Mouse (Mus musculus) kidney, postnatal 0 days (tissue): ENCODE measurements around the gene Nampt. TPM values are rescaled to one million over a fixed set of nuclear protein-coding genes. Genes with fewer than 3 reads are reported as not detected.

ENCODE experiments used
- ATAC-seq: fragments of 200-750 bp; cut with Nextera tagmentation; replicated peaks from 2 replicates; pipeline ENCODE4 v1.8.0; 2017; ENCODE audit warnings: low read depth, moderate number of reproducible peaks, moderate TSS enrichment, moderate library complexity; ENCODE audit not compliant: low FRiP score
- DNase-seq: peaks from one replicate; pipeline ENCODE4 v3.0.0-alpha.2; 2016; ENCODE audit warnings: low spot score
- H3K27ac ChIP-seq: fragments of 300-500 bp; sonication (generic); 2 replicates; pipeline ENCODE4 v1.5.1; 2014; ENCODE audit warnings: mild to moderate bottlenecking
- H3K27me3 ChIP-seq: fragments of 300-500 bp; sonication (generic); 2 replicates; pipeline ENCODE4 v1.6.1; 2014; ENCODE audit warnings: low read length, mixed read lengths; ENCODE audit not compliant: insufficient read depth
- H3K36me3 ChIP-seq: fragments of 300-500 bp; sonication (generic); 2 replicates; pipeline ENCODE4 v1.6.1; 2014; ENCODE audit warnings: low read length, mixed read lengths; ENCODE audit not compliant: insufficient read depth
- H3K4me1 ChIP-seq: fragments of 300-500 bp; sonication (generic); replicated peaks from 2 replicates; pipeline ENCODE4 v1.6.1; 2014; ENCODE audit warnings: antibody characterized with exemption, low read length, mixed read lengths; ENCODE audit not compliant: insufficient read depth
- H3K4me2 ChIP-seq: fragments of 300-500 bp; sonication (generic); 2 replicates; pipeline ENCODE4 v1.6.1; 2014; ENCODE audit warnings: mild to moderate bottlenecking, low read length, moderate library complexity, mixed read lengths
- H3K4me3 ChIP-seq: fragments of 300-500 bp; sonication (generic); replicated peaks from 2 replicates; pipeline ENCODE4 v1.5.1; 2014; ENCODE audit warnings: low read depth, low read length
- H3K9ac ChIP-seq: fragments of 300-500 bp; sonication (generic); 2 replicates; pipeline ENCODE4 v1.6.1; 2014; ENCODE audit warnings: low read depth, low read length
- H3K9me3 ChIP-seq: fragments of 300-500 bp; sonication (generic); replicated peaks from 2 replicates; pipeline ENCODE4 v1.6.1; 2016; ENCODE audit warnings: low read length, inconsistent platforms, mixed read lengths
- CTCF ChIP-seq: IDR thresholded peaks from 2 replicates; pipeline ENCODE4 v1.5.1; 2016; ENCODE audit warnings: antibody characterized with exemption, low read depth, mild to moderate bottlenecking, moderate library complexity
- WGBS: fragments of 180-500 bp; shearing (Covaris S2); extraction: QIAGEN DNeasy Blood & Tissue Kit; methylation state at CpG from one replicate; pipeline ENCODE4 v1.1.7; 2014; 5-methylcytosine and 5-hydroxymethylcytosine counted together
- polyA plus RNA-seq: library from polyadenylated mRNA; unstranded; fragments of >200 nt; fragmentation: Nextera tagmentation; extraction: Ambion mirVana; gene quantifications from 2 replicates; pipeline ENCODE4 v1.2.1, GENCODE M21; 2015

The Nampt gene
- polyA plus RNA-seq, 1 experiment from 2014 or later = 26.8 TPM

- Histone ChIP-seq H3K4me3 (no peak overlapping the region), H3K4me1 (no peaks in the 10 kb centered on the region), H3K9me3 (no peaks in the 10 kb centered on the region), H3K27me3 (no peaks in the 10 kb centered on the region), H3K36me3 (peaks cover 37% of the 10 kb centered on the region), H3K4me2 (no peak overlapping the region), H3K27ac (no peak overlapping the region), H3K9ac (no peak overlapping the region)
- TF ChIP-seq CTCF = no peak
- 81% methylated on average over 4 of the region's 4 CpGs for WGBS
- ATAC-seq (no peak), DNase-seq (no peak)
Measured at GRCm38 (mm10) chr12:32838406-32838805, 19.1 kb downstream of the Nampt start.

GRCm38 (mm10) chr12:32838954-32839353, 19.6 kb downstream of the Nampt start:
- 93% methylated on average over 9 of the region's 9 CpGs for WGBS
- Histone ChIP-seq H3K4me1 (no peaks in the 10 kb centered on the region), H3K9me3 (no peaks in the 10 kb centered on the region), H3K9ac (no peak overlapping the region), H3K36me3 (peaks cover 43% of the 10 kb centered on the region), H3K4me2 (no peak overlapping the region), H3K27me3 (no peaks in the 10 kb centered on the region), H3K4me3 (no peak overlapping the region), H3K27ac (no peak overlapping the region)
- ATAC-seq (no peak), DNase-seq (no peak)
- TF ChIP-seq CTCF = no peak

GRCm38 (mm10) chr12:32841442-32841900, 22.1 kb downstream of the Nampt start:
- DNase-seq (no peak), ATAC-seq (no peak)
- no peak overlapping the region for H3K4me2 ChIP-seq
- no peak overlapping the region for H3K4me3 ChIP-seq
- no peak for TF ChIP-seq CTCF
- no peaks in the 10 kb centered on the region for H3K4me1 ChIP-seq
- WGBS = 77% methylated on average over 7 of the region's 7 CpGs
- H3K36me3 ChIP-seq = peaks cover 47% of the 10 kb centered on the region
- H3K9ac ChIP-seq = no peak overlapping the region
- H3K27ac ChIP-seq = no peak overlapping the region
- no peaks in the 10 kb centered on the region for H3K27me3 ChIP-seq
- no peaks in the 10 kb centered on the region for H3K9me3 ChIP-seq

GRCm38 (mm10) chr12:32846325-32846724, 27.0 kb downstream of the Nampt start:
- no peaks in the 10 kb centered on the region for H3K9me3 ChIP-seq
- ATAC-seq = no peak
- H3K4me1 ChIP-seq = no peaks in the 10 kb centered on the region
- H3K36me3 ChIP-seq = peaks cover 39% of the 10 kb centered on the region
- H3K9ac ChIP-seq = no peak overlapping the region
- no peak overlapping the region for H3K4me3 ChIP-seq
- no peak overlapping the region for H3K27ac ChIP-seq
- 85% methylated on average over 8 of the region's 8 CpGs for WGBS
- DNase-seq = no peak
- no peak for TF ChIP-seq CTCF
- H3K4me2 ChIP-seq = no peak overlapping the region
- no peaks in the 10 kb centered on the region for H3K27me3 ChIP-seq

GRCm38 (mm10) chr12:32853757-32854156, 34.4 kb downstream of the Nampt start:
- DNase-seq = no peak
- ATAC-seq = no peak
- no peaks in the 10 kb centered on the region for H3K9me3 ChIP-seq
- no peaks in the 10 kb centered on the region for H3K27me3 ChIP-seq
- H3K36me3 ChIP-seq = 0 out of 2 replicates have a peak, but pooled peaks cover 9% of the 10 kb centered on the region
- H3K4me2 ChIP-seq = no peak overlapping the region
- H3K27ac ChIP-seq = no peak overlapping the region
- H3K4me3 ChIP-seq = no peak overlapping the region
- WGBS = 94% methylated on average over 5 of the region's 5 CpGs
- H3K9ac ChIP-seq = no peak overlapping the region
- TF ChIP-seq CTCF = no peak
- no peaks in the 10 kb centered on the region for H3K4me1 ChIP-seq

GRCm38 (mm10) chr12:32854866-32855265, 35.5 kb downstream of the Nampt start:
- Histone ChIP-seq H3K36me3 (0 out of 2 replicates have a peak, but pooled peaks cover 7% of the 10 kb centered on the region), H3K27me3 (no peaks in the 10 kb centered on the region), H3K4me2 (no peak overlapping the region), H3K9ac (no peak overlapping the region), H3K4me1 (no peaks in the 10 kb centered on the region), H3K4me3 (no peak overlapping the region), H3K27ac (no peak overlapping the region), H3K9me3 (no peaks in the 10 kb centered on the region)
- TF ChIP-seq CTCF = no peak
- DNase-seq (no peak), ATAC-seq (no peak)
- 88% methylated on average over 6 of the region's 6 CpGs for WGBS

GRCm38 (mm10) chr12:32855398-32855797, 36.1 kb downstream of the Nampt start:
- WGBS = 70% methylated on average over 4 of the region's 4 CpGs
- Histone ChIP-seq H3K27me3 (no peaks in the 10 kb centered on the region), H3K4me3 (no peak overlapping the region)

More at GRCm38 (mm10) chr12:32855398-32855797, 36.1 kb downstream of the Nampt start:
- H3K27ac ChIP-seq = no peak overlapping the region
- H3K36me3 ChIP-seq = 0 out of 2 replicates have a peak, but pooled peaks cover 2% of the 10 kb centered on the region
- H3K9ac ChIP-seq = no peak overlapping the region
- TF ChIP-seq CTCF = no peak
- DNase-seq (no peak), ATAC-seq (no peak)
- no peaks in the 10 kb centered on the region for H3K9me3 ChIP-seq
- no peak overlapping the region for H3K4me2 ChIP-seq
- H3K4me1 ChIP-seq = no peaks in the 10 kb centered on the region
